Mouse (Mus musculus): ENCODE data around the gene Fto. TPM values are rescaled to one million over a fixed set of nuclear protein-coding genes. Genes with fewer than 3 reads are reported as not detected.

Gene Fto
- total and polyA plus RNA-seq, 2 experiments from 2014 or later, result 86.8 to 122 TPM

GRCm38 (mm10) chr8:91552635-91553034 lies 239.3 kb downstream of the Fto start:
- WGBS, result 48% methylated on average over 11 of the region's 11 CpGs
- Histone ChIP-seq H3K36me3 (ENCODE audit: insufficient read depth) (no peaks in the 10 kb centered on the region), H3K4me2 (ENCODE audit: low read depth) (no peak overlapping the region), H3K9ac (no peak overlapping the region), H3K27me3 (ENCODE audit: insufficient read depth, low read length) (no peaks in the 10 kb centered on the region), H3K9me3 (ENCODE audit: low read length) (no peaks in the 10 kb centered on the region), H3K27ac (ENCODE audit: low read depth, low read length) (no peak overlapping the region), H3K4me3 (ENCODE audit: low read depth, low read length) (no peak overlapping the region), H3K4me1 (ENCODE audit: insufficient read depth) (0 out of 2 replicates have a peak, but pooled peaks cover 8% of the 10 kb centered on the region)
- ATAC-seq, result peak; percentile 19; the same call in 1 of the 2 replicates
- DNase-seq, result no peak
- no peak for TF ChIP-seq CTCF (IDR thresholded peaks at IDR 0.05; ENCODE audit: low read depth)

- no peaks in the 10 kb centered on the region for H3K36me3 ChIP-seq (ENCODE audit: insufficient read depth)
- WGBS, result 63% methylated on average over 5 of the region's 5 CpGs
- H3K27me3 ChIP-seq (ENCODE audit: insufficient read depth, low read length), result no peaks in the 10 kb centered on the region
- DNase-seq (no peak), ATAC-seq (no peak)
- no peak for TF ChIP-seq CTCF (IDR thresholded peaks at IDR 0.05; ENCODE audit: low read depth)
- H3K4me1 ChIP-seq (ENCODE audit: insufficient read depth), result peaks cover 9% of the 10 kb centered on the region; the same call in 1 of the 2 replicates
- no peak overlapping the region for H3K9ac ChIP-seq
- H3K9me3 ChIP-seq (ENCODE audit: low read length), result no peaks in the 10 kb centered on the region
- H3K27ac ChIP-seq (ENCODE audit: low read depth, low read length), result no peak overlapping the region
- no peak overlapping the region for H3K4me2 ChIP-seq (ENCODE audit: low read depth)
- no peak overlapping the region for H3K4me3 ChIP-seq (ENCODE audit: low read depth, low read length)
Measured at GRCm38 (mm10) chr8:91553387-91553786, 240.1 kb downstream of the Fto start.

DNA sequence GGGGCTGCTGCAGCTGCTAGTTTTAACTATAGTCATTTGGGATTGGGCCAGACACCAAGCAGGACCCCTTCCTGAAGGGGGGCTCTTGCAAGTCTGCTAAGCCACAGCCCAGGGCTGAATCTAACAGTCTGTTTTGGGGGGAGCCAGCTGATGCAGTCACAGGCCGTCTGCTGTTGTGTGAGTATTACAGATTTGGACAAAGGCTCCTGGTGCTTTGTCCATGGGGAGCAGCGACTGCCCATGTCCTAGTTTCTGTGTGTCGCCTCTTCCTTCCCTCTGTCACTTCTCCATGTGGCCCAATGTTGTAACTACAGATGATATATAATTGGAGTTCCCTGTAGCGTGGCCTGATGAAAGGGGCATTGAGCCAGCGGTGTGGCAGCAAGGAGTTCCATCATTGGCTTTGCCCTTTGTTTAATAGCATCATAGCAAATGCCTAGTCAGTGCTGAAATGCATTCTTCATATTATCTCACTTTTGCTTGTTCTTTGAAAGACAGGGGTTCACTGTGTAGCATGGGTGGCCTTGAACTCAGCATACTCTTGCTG lies 243.8 kb downstream of the Fto start:
- Histone ChIP-seq H3K27ac (ENCODE audit: low read depth, low read length) (no peak overlapping the region), H3K9me3 (ENCODE audit: low read length) (no peaks in the 10 kb centered on the region), H3K4me1 (ENCODE audit: insufficient read depth) (peaks cover 9% of the 10 kb centered on the region; the same call in 1 of the 2 replicates), H3K27me3 (ENCODE audit: insufficient read depth, low read length) (no peaks in the 10 kb centered on the region), H3K4me3 (ENCODE audit: low read depth, low read length) (no peak overlapping the region), H3K36me3 (ENCODE audit: insufficient read depth) (no peaks in the 10 kb centered on the region), H3K9ac (no peak overlapping the region), H3K4me2 (ENCODE audit: low read depth) (no peak overlapping the region)
- WGBS, result 57% methylated on average over 5 of the region's 5 CpGs
- DNase-seq (no peak), ATAC-seq (no peak)
- no peak for TF ChIP-seq CTCF (IDR thresholded peaks at IDR 0.05; ENCODE audit: low read depth)

DNA sequence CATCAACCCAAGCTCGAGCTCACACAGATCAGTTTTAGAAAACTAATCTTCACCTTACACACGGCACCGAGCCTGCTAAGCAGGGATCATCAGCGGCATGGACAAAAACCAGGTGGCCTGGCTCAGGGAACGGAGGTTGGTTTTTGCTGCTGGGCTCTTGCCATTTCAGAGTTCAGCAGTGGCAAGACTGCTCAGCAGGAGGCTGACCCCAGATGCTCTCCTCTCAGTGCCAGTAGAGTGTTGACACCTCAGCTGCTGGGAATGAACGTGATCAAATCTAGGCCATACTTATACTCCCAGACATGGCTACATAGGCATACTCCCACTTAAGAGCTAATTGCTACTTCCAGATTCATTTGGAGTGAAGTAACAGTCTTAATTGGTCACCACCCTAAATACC lies 245.1 kb downstream of the Fto start:
- H3K27me3 ChIP-seq (ENCODE audit: insufficient read depth, low read length), result no peaks in the 10 kb centered on the region
- H3K4me3 ChIP-seq (ENCODE audit: low read depth, low read length), result no peak overlapping the region
- DNase-seq, result no peak
- WGBS, result 78% methylated on average over 6 of the region's 6 CpGs
- no peak for TF ChIP-seq CTCF (IDR thresholded peaks at IDR 0.05; ENCODE audit: low read depth)
- H3K4me2 ChIP-seq (ENCODE audit: low read depth), result no peak overlapping the region
- H3K9ac ChIP-seq, result no peak overlapping the region
- no peak overlapping the region for H3K27ac ChIP-seq (ENCODE audit: low read depth, low read length)
- ATAC-seq, result no peak
- H3K36me3 ChIP-seq (ENCODE audit: insufficient read depth), result no peaks in the 10 kb centered on the region
- peaks cover 6% of the 10 kb centered on the region; the same call in 1 of the 2 replicates for H3K4me1 ChIP-seq (ENCODE audit: insufficient read depth)
- H3K9me3 ChIP-seq (ENCODE audit: low read length), result no peaks in the 10 kb centered on the region

DNA sequence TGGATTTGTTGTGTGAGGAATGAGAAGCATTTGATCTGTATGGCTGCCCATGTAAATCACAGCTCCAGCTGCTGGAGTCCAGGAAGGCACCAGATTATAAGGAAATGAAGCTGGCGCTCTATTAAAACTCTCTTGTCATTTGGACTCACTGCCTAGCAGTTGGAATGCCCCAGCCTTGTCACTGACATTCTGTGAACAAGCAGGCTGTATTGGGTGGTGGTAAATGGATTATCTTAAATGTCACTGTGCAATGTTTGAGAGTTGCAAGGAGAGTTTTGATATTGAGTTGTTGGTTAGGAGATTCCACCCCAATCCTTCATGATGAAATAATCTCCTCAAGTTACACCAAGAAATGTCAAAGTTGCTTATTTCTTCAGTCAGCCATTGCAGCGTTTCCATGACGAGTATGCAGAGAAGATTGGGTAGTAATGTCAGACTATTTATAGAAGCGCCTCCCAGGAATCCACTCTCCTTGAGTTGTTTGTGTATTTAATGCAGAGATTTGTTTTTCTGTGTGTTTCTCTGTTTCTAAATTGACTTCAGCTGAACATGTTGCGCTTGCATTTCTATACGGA lies 246.8 kb downstream of the Fto start:
- Histone ChIP-seq H3K27ac (ENCODE audit: low read depth, low read length) (no peak overlapping the region), H3K4me3 (ENCODE audit: low read depth, low read length) (no peak overlapping the region), H3K4me2 (ENCODE audit: low read depth) (no peak overlapping the region), H3K9ac (no peak overlapping the region), H3K36me3 (ENCODE audit: insufficient read depth) (no peaks in the 10 kb centered on the region), H3K4me1 (ENCODE audit: insufficient read depth) (peaks cover 6% of the 10 kb centered on the region; the same call in 1 of the 2 replicates), H3K27me3 (ENCODE audit: insufficient read depth, low read length) (no peaks in the 10 kb centered on the region), H3K9me3 (ENCODE audit: low read length) (no peaks in the 10 kb centered on the region)
- TF ChIP-seq CTCF (IDR thresholded peaks at IDR 0.05; ENCODE audit: low read depth), result no peak
- DNase-seq, result no peak
- ATAC-seq, result no peak
- 75% methylated on average over 6 of the region's 6 CpGs for WGBS

DNA sequence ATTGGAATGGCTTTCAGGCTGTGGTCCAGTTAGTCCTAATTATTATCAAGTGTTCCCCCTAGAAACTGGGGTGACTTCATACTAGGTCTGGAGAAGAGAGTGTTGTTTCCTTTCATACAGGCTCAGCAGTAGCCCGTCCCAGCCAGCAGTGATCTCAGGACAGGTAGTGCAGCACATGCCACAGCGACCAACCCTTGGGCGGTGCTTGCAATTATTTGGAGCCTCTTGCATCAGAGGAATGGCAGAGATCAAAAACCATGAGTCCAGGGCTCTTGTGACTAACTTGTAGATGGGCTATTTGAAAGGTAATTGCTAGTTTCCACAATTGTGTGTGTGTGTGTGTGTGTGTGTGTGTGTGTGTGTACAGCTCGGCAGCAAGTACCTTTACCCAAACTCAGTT lies 247.9 kb downstream of the Fto start:
- WGBS, result 87% methylated on average over 4 of the region's 4 CpGs
- Histone ChIP-seq H3K27me3 (ENCODE audit: insufficient read depth, low read length) (no peaks in the 10 kb centered on the region), H3K9ac (no peak overlapping the region), H3K9me3 (ENCODE audit: low read length) (no peaks in the 10 kb centered on the region), H3K4me3 (ENCODE audit: low read depth, low read length) (no peak overlapping the region), H3K36me3 (ENCODE audit: insufficient read depth) (no peaks in the 10 kb centered on the region), H3K4me1 (ENCODE audit: insufficient read depth) (peaks cover 8% of the 10 kb centered on the region; the same call in 1 of the 2 replicates), H3K4me2 (ENCODE audit: low read depth) (no peak overlapping the region), H3K27ac (ENCODE audit: low read depth, low read length) (no peak overlapping the region)
- DNase-seq, result no peak
- ATAC-seq, result no peak
- TF ChIP-seq CTCF (IDR thresholded peaks at IDR 0.05; ENCODE audit: low read depth), result no peak

GRCm38 (mm10) chr8:91562600-91562999 lies 249.3 kb downstream of the Fto start:
- Histone ChIP-seq H3K4me1 (ENCODE audit: insufficient read depth) (peaks cover 11% of the 10 kb centered on the region; the same call in 1 of the 2 replicates), H3K4me2 (ENCODE audit: low read depth) (no peak overlapping the region), H3K36me3 (ENCODE audit: insufficient read depth) (no peaks in the 10 kb centered on the region), H3K27me3 (ENCODE audit: insufficient read depth, low read length) (no peaks in the 10 kb centered on the region), H3K9ac (no peak overlapping the region), H3K4me3 (ENCODE audit: low read depth, low read length) (no peak overlapping the region), H3K9me3 (ENCODE audit: low read length) (no peaks in the 10 kb centered on the region), H3K27ac (ENCODE audit: low read depth, low read length) (no peak overlapping the region)
- WGBS, result 74% methylated on average over 7 of the region's 7 CpGs
- no peak for ATAC-seq
- TF ChIP-seq CTCF (IDR thresholded peaks at IDR 0.05; ENCODE audit: low read depth), result no peak
- DNase-seq, result no peak
